Mouse (Mus musculus) megakaryocyte, adult 5-6 weeks (primary cell): ENCODE measurements around the gene B4galnt1. TPM values are rescaled to one million over a fixed set of nuclear protein-coding genes. Genes with fewer than 3 reads are reported as not detected.
A peak's percentile ranks its signal among the peaks of the same experiment; 100 is the strongest.

Experiments used
- ATAC-seq: 2 replicates; pipeline ENCODE4 v1.8.0; 2016; ENCODE audit warnings: mild to moderate bottlenecking, inconsistent platforms; ENCODE audit not compliant: poor library complexity, severe bottlenecking
- total RNA-seq, 2 experiments: library from RNA; stranded (forward) in 1 of 2; stranded (reverse) in 1 of 2; fragments of 153-499, 151-499 nt in 1 of 2; fragments of 221-1000, 200-1000 nt in 1 of 2; gene quantifications; 2 replicates each; pipeline versions ENCODE4 v1.2.3 to v1.2.4; 2015 to 2017

The B4galnt1 gene
- total RNA-seq, 2 experiments from 2014 or later, result 67.7 to 113 TPM

DNA sequence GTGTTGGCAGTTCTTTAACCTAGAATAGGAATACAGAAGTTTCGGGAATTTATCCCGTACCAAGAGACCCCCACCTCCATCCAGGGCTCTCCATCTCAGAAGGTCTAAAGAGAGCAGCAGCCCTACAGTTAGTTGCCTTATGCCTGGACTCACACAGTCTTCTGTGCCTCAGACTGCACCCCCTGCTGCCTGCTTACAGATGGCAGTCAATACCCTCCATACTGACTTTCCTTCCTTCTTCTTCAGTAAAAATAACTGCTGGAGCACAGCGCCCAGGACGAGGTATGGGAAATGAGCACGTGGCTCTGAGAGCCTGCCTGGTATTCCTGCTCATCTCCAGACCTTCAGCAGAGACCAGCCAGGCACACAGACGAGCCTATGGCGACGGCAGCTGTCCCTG, 35.3 kb downstream of the B4galnt1 start:
- ATAC-seq, result no peak

DNA sequence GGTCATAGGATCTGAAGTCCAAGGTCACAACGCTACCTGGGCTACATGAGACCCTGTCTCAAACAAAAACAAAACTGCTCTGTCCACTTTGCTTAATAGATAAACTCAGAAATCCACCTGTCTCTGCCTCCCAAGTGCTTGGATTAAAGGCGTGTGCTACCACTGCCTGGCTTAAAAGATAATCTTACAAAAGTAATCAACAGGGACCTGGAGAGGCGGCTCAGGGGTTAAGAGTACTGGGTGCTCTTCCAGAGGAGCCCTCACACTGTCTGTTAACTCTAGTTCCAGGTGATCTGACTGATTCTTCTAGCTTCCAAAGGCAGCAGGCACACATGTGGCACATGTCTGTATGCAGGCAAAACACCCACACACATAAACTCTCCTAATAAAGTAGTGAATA, 38.1 kb downstream of the B4galnt1 start:
- ATAC-seq, result no peak

DNA sequence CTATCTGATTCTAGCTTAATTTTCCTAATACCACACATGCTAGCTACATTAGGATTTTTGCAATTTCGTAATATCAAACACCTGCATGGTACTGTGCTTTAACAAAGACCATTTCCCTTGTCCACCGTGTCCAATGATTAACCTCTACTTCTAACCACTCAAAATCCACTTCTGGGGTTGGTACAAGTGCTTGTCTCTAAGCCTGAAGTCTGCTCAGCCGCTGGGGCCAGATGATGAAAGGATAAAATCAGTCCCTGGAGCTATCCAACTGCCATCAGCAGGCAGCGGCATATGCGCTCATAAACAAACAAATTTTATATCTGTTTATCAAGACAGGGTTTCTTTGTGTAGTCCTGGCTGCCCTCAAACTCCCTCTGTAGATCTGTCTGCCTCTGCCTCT, 39.6 kb downstream of the B4galnt1 start:
- no peak for ATAC-seq

DNA sequence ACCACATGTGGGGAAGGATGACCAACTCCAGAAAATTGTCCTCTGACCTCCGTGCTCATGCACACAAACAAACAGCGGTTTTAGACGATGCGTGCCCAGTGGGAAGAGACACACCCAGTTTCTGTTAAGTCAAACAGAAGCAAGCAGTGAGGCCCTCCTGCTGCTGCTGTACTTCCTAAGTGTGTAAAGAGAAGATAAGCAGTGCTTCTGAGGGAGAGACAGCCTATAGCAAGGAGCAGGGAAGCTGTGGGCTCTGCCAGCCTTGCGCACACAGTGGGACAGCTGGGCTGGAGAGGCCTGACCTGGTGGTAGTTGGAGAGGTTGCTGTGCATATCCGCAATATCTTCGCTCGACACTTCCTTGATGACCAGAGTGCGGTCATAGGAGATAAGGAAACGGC, 40.3 kb downstream of the B4galnt1 start:
- ATAC-seq, result no peak

DNA sequence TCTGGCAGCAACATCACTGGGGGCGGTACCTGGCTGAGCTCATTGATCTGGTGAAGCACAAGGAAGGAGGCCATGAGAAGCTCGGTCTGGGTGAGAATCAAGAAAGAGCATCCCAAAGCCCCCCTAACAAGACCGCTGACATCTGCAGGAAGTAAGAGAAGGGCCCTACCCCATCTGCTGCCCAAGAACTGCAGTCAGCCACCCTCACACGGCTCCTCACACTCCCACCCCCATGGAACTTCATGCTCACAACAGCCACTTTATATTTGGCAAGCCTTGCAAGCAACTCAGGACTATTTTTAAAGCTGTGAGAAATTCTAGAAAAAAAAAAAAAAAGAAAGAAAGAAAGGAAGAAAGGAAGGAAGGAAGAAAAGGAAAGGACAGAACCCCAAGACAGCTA, 43.9 kb downstream of the B4galnt1 start:
- ATAC-seq, result no peak

DNA sequence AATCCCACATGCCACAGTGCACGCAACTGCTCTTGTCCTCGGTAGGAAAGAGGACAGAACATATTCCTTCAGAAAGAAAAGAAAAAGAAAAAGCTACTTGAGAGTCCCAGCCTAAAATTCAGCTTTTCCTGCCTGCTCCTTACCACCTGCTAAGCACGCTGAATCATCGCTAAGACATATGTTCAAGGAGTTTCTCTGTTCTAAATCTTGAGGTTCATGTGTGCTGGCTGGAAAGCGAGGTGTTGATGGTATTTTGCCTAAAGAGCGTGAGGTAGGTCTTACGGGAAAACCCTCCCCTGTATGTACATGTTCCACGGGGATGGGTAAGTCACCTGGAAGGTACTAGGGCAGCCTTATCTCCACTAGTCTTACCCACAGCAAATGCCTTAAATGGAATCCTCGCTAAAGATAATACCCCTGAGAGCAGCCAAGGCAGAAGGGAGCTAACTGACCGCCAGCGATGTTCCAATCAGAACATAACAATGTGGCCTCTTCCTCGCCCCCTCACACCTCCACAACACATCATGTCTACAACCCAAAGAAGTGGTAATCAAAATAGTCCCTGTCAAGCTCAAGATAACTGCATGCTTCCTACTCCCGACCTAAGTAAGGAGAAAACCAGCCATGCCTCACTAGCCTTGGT, 45.0 kb downstream of the B4galnt1 start:
- no peak for ATAC-seq

DNA sequence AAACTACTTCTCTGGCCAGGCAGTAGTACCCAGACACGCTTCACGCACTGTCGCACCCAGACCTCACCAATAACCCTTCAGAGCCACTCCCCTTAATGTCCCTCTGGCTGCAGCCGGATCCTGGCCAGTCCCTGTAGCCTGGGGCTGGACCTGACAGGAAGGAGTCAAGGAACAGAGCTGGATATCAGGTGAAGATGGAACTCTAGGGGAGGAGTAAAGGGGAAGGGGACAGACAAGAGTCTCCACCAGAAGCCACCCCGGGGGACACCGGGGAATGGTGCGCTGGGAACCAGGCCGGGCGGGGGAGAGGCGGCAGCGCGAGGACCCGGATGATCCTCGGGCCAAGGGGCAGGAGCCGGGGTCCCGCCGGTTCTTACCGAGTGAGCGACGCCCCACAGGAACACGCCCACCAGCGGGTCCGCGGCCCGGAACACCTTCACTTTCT, 46.0 kb downstream of the B4galnt1 start:
- ATAC-seq, result peak; percentile 47

DNA sequence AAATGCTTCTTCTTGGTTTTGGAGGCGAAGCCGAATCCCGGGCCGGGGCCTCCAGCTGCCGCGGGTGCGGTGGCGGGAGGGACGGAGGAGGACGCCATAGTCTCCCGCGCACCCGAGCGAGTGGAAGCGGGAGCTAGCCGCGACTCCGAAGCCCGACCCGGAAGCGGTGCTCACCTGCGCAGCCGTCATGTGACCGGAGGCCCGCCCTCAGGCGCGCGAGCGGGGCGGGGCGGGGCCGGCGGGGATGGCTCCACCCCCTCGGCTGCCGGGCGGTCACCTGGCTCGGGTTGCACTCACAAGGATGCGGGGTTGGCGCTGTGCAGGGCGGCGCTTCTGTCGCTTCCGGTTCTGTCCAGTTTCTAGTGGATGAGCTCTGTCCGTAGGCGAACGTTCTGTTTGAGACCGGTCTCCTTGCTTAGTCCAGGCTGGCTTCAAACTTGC, 46.4 kb downstream of the B4galnt1 start, which contains the start of gene Pip4k2c:
TSS of gene Pip4k2c (minus strand) at position 172 of the 441 bp plus-strand sequence.
- ATAC-seq, result peak; percentile 98

DNA sequence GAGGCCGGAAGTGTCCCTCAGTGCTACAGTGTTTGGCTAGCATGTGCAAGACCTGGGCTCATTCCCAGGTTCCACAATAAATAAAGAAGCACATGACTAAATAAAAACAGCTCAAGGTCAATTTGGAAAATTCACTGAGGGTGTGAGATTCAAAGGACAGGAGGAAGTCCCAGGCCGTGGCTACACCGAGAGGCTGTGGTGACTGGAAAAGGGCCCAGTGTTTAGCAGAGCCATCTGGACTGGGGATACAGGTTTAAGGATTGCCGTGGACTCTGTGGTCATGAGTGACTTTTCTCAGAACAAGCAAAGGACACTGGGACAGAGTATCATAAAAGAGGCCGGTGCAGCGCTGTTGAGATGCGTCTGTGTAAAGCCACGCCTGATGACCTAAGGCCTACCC, 48.2 kb downstream of the B4galnt1 start:
- ATAC-seq, result no peak

DNA sequence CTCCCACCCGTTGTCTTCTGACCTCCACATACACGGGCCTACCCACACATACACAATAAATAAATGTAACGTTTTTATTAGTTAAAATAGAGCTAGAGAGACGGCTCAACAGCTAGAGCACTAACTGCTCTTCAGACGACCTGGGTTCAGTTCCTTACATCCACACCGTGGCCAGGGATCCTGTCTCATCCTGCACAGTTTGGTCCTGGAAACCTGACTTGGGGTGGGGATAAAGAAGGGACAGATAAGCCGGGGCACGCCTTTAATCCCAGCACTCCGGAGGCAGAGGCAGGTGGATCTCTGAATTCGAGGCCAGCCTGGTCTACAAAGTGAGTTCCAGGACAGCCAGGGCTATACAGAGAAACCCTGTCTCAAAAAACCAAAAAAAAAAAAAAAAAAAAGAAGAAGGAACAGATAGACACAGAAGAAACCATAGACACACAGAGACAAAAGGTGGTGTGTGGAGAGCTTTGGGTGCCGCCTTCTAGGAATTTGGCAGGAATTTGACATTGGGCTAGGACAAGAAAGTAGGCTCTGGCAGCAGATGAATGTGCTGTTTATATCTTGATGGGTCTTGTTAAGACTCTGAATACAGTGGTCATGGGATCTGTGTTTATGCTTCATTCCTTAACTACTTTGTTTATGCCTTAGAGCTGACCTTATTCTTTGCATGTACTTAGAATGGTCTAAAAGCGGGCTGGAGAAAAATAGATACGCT, 48.8 kb downstream of the B4galnt1 start:
- no peak for ATAC-seq

DNA sequence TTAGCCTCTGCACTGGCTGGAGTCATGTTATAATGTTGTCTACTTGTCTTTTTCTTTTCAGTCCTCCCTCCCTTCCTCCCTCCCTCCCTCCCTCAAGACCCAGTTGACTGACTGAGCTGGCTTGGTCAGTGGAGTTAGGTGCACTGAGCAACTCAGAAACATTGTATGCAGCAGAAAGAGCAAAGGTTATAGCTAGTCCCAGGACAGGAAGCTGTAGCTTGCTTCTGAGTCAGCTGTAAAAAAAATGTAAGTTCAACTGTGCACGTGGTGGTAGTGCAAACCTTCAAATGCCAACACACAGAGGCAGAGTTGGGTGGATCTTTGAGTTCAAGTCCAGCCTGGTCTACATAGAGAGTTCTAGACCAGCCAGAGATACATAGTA, 49.4 kb downstream of the B4galnt1 start:
- no peak for ATAC-seq

DNA sequence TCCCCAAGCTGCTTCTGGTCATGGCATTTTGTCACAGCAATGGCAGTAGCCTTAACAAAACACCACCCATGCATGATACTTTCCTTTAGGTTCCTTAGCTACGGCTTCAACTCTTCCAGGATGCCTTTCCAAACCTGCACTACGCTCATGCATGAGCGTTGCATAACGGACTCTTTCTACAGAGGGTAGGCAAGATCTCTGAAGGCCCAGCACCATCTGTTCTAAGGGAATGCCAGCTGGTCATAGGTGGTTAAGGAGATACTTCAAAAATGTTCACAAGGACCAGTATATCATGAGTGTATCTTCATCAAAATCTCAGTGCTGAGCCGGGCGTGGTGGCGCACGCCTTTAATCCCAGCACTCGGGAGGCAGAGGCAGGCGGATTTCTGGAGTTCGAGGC, 51.4 kb downstream of the B4galnt1 start:
- ATAC-seq, result no peak

DNA sequence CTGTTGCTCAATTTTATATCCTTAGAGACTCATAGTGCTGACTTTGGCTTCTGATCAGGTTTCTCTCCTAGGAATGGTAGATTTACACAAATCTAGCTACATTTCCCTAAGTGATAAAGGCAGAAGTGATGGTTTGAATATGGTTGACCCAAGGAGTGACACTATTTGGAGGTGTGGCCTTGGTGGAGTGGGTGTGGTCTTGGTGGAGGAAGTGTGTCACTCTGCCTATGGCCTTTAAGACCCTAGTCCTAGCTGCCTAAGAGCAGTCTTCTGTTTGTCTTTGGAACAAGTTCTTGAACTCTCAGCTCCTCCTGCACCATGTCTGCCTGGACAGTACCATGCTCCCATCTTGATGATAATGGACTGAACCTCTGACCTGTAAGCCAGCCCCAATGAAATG, 52.2 kb downstream of the B4galnt1 start:
- peak; percentile 54 for ATAC-seq

DNA sequence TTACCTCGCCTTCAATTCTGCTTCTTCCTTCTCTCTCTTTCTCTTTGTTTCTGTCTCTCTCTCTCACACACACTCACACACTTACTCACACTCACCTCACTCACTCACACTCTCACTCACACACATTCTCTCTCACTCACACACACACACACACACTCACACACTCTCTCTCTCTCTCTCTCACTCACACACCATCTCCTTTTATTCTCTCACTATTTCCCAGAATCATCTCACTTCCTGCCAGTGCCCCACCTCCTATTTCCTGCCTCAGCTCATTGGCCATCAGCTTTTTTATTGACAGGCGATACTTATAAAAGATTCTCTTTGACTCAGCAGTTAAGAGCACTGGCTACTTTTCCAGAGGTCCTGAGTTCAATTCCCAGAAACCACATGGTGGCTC, 53.3 kb downstream of the B4galnt1 start:
- no peak for ATAC-seq

Other genes starting within 250 kb of the B4galnt1 start
- gene Ctdsp2, start 186.5 kb upstream of the B4galnt1 start, total RNA-seq (2015), result 73.2 and 75.2 TPM in 2 replicates
- gene Ctdsp2, start 186.5 kb upstream of the B4galnt1 start, total RNA-seq (2017), result 38.0 and 41.9 TPM in 2 replicates
- gene Avil, start 164.5 kb upstream of the B4galnt1 start, total RNA-seq (2015), result 0.07 TPM in 1 of 2 replicates, not detected in the other
- 0.04 and 0.16 TPM in 2 replicates for gene Avil, start 164.5 kb upstream of the B4galnt1 start, total RNA-seq (2017)
- gene Tsfm, start 134.4 kb upstream of the B4galnt1 start, total RNA-seq (2015), result 17.4 and 25.7 TPM in 2 replicates
- gene Tsfm, start 134.4 kb upstream of the B4galnt1 start, total RNA-seq (2017), result 17.1 and 21.0 TPM in 2 replicates
- gene Mettl1, start 123.8 kb upstream of the B4galnt1 start, total RNA-seq (2015), result 4.2 and 5.4 TPM in 2 replicates
- gene Mettl1, start 123.8 kb upstream of the B4galnt1 start, total RNA-seq (2017), result 3.5 and 8.9 TPM in 2 replicates
- not detected in 2 replicates for gene Eef1akmt3, start 123.7 kb upstream of the B4galnt1 start, total RNA-seq (2015)
- gene Eef1akmt3, start 123.7 kb upstream of the B4galnt1 start, total RNA-seq (2017), result 0.08 TPM in 1 of 2 replicates, not detected in the other
- gene Cyp27b1, start 117.0 kb upstream of the B4galnt1 start, total RNA-seq (2015), result not detected in 2 replicates
- not detected in 2 replicates for gene Cyp27b1, start 117.0 kb upstream of the B4galnt1 start, total RNA-seq (2017)
- 0.04 TPM in 1 of 2 replicates, not detected in the other for gene March9, start 105.0 kb upstream of the B4galnt1 start, total RNA-seq (2015)
- gene March9, start 105.0 kb upstream of the B4galnt1 start, total RNA-seq (2017), result 0.22 and 0.37 TPM in 2 replicates
- 276 and 285 TPM in 2 replicates for gene Cdk4, start 101.7 kb upstream of the B4galnt1 start, total RNA-seq (2015)
- gene Cdk4, start 101.7 kb upstream of the B4galnt1 start, total RNA-seq (2017), result 174 and 258 TPM in 2 replicates
- 70.0 and 82.5 TPM in 2 replicates for gene Tspan31, start 95.0 kb upstream of the B4galnt1 start, total RNA-seq (2015)
- 61.6 and 62.5 TPM in 2 replicates for gene Tspan31, start 95.0 kb upstream of the B4galnt1 start, total RNA-seq (2017)
- gene Agap2, start 89.9 kb upstream of the B4galnt1 start, total RNA-seq (2015), result 4.1 and 8.3 TPM in 2 replicates
- gene Agap2, start 89.9 kb upstream of the B4galnt1 start, total RNA-seq (2017), result 32.5 and 35.4 TPM in 2 replicates
- gene Os9, start 44.1 kb upstream of the B4galnt1 start, total RNA-seq (2015), result 39.9 and 42.3 TPM in 2 replicates
- 170 and 195 TPM in 2 replicates for gene Os9, start 44.1 kb upstream of the B4galnt1 start, total RNA-seq (2017)
- 0.91 TPM in 1 of 2 replicates, not detected in the other for gene Slc26a10, start 15.4 kb downstream of the B4galnt1 start, total RNA-seq (2015)
- 0.22 and 0.53 TPM in 2 replicates for gene Slc26a10, start 15.4 kb downstream of the B4galnt1 start, total RNA-seq (2017)
- 0.16 TPM in 1 of 2 replicates, not detected in the other for gene Arhgef25, start 24.9 kb downstream of the B4galnt1 start, total RNA-seq (2015)
- 0.41 and 1.0 TPM in 2 replicates for gene Arhgef25, start 24.9 kb downstream of the B4galnt1 start, total RNA-seq (2017)
- 8.2 and 9.2 TPM in 2 replicates for gene Dtx3, start 30.5 kb downstream of the B4galnt1 start, total RNA-seq (2015)
- gene Dtx3, start 30.5 kb downstream of the B4galnt1 start, total RNA-seq (2017), result 4.5 and 9.1 TPM in 2 replicates
- 9.6 and 12.0 TPM in 2 replicates for gene Pip4k2c, start 46.4 kb downstream of the B4galnt1 start, total RNA-seq (2015)
- 13.2 and 17.8 TPM in 2 replicates for gene Pip4k2c, start 46.4 kb downstream of the B4galnt1 start, total RNA-seq (2017)
- gene Kif5a, start 98.1 kb downstream of the B4galnt1 start, total RNA-seq (2015), result 0.85 and 0.93 TPM in 2 replicates
- gene Kif5a, start 98.1 kb downstream of the B4galnt1 start, total RNA-seq (2017), result 0.70 and 0.94 TPM in 2 replicates
- gene Dctn2, start 101.1 kb downstream of the B4galnt1 start, total RNA-seq (2015), result 78.9 and 82.6 TPM in 2 replicates
- gene Dctn2, start 101.1 kb downstream of the B4galnt1 start, total RNA-seq (2017), result 90.1 and 96.4 TPM in 2 replicates
- gene Mbd6, start 123.8 kb downstream of the B4galnt1 start, total RNA-seq (2015), result 40.4 and 48.4 TPM in 2 replicates
- 5.6 and 8.9 TPM in 2 replicates for gene Mbd6, start 123.8 kb downstream of the B4galnt1 start, total RNA-seq (2017)
- gene Mars, start 146.6 kb downstream of the B4galnt1 start, total RNA-seq (2015), result 38.4 and 47.8 TPM in 2 replicates
- 80.3 and 95.2 TPM in 2 replicates for gene Mars, start 146.6 kb downstream of the B4galnt1 start, total RNA-seq (2017)
- 135 and 138 TPM in 2 replicates for gene Arhgap9, start 156.7 kb downstream of the B4galnt1 start, total RNA-seq (2015)
- gene Arhgap9, start 156.7 kb downstream of the B4galnt1 start, total RNA-seq (2017), result 96.8 and 108 TPM in 2 replicates
- not detected in 2 replicates for gene Gli1, start 176.7 kb downstream of the B4galnt1 start, total RNA-seq (2015)
- not detected in 2 replicates for gene Gli1, start 176.7 kb downstream of the B4galnt1 start, total RNA-seq (2017)
- not detected in 2 replicates for gene Inhbe, start 189.2 kb downstream of the B4galnt1 start, total RNA-seq (2015)
- gene Inhbe, start 189.2 kb downstream of the B4galnt1 start, total RNA-seq (2017), result 0.04 TPM in 1 of 2 replicates, not detected in the other
- not detected in 2 replicates for gene Inhbc, start 205.2 kb downstream of the B4galnt1 start, total RNA-seq (2015)
- gene Inhbc, start 205.2 kb downstream of the B4galnt1 start, total RNA-seq (2017), result not detected in 2 replicates
- gene R3hdm2, start 215.1 kb downstream of the B4galnt1 start, total RNA-seq (2015), result 87.2 and 101 TPM in 2 replicates
- 30.6 and 41.3 TPM in 2 replicates for gene R3hdm2, start 215.1 kb downstream of the B4galnt1 start, total RNA-seq (2017)